Mouse (Mus musculus): ENCODE data around the gene Cypt14. TPM values are rescaled to one million over a fixed set of nuclear protein-coding genes. Genes with fewer than 3 reads are reported as not detected.
"Not testable (repeated sequence)": the region's sequence is repeated elsewhere in the genome, so short reads cannot be mapped to it uniquely, and the experiment has no call there.

The Cypt14 gene
- total RNA-seq (2021): not detected

DNA sequence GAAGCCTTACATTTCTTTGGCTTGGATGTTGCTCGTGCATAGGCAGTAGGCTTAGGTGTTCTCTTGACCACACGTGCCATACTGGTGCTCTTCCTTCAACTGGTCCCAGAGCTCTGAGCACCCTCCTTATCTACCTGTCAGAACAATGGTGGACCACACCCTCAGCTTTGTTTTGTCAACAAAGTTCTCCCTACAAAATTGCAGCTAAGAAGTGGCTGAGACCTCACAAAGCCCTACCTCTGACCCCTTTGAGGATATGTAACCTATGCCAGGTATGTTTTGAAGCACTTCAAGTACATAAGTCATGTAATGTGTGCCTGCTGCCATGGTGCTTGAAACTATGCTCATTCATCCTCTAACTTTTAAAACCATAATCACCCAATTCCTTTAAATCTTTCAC is at the start of gene Cypt14:
Gene Cypt14, minus strand, starts transcription at position 101 of the 400 bp plus-strand sequence.
- DNase-seq (ENCODE audit: extremely low spot score in 1 of 2, low spot score in 1 of 2): not testable (repeated sequence)
